Mouse (Mus musculus) megakaryocyte-erythroid progenitor cell, adult 5-6 weeks (primary cell): ENCODE results near the gene Plch2. TPM values are rescaled to one million over a fixed set of nuclear protein-coding genes. Genes with fewer than 3 reads are reported as not detected.

ENCODE experiments used
- ATAC-seq: replicated peaks from 2 replicates; pipeline ENCODE4 v1.8.0; 2016; ENCODE audit warnings: mild to moderate bottlenecking, inconsistent platforms; ENCODE audit not compliant: severe bottlenecking, poor library complexity, low FRiP score, low TSS enrichment
- total RNA-seq, 2 experiments: library from RNA; stranded (forward) in 1 of 2; stranded (reverse) in 1 of 2; fragments of 200-1000, 215-1000 nt in 1 of 2; fragments of >200 nt in 1 of 2; fragmentation: Nextera tagmentation in 1 of 2; gene quantifications; 2 replicates each; pipeline ENCODE4 v1.2.3; 2014 to 2017

Plch2 gene
- total RNA-seq, 2 experiments from 2014 or later = 0.33 TPM; not detected in 1

DNA sequence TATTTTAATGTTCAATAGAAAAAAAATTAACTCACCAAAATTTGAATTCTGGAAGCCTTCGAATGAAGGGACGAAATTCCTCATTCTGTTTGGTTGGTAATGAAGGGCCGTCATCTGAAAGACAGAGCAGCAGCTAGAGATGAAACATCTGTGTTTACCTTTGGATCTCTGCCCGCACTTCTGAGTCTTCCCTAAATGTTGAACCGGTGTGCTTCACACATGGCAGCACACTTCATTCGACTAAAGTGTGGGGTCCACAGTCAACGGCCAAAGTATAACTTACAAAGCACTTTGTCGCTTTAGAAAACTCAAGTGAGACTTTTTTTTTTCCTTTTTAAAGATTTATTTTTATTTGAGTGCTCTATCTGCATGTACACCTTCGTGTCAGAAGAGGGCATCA, 20.1 kb upstream of the Plch2 start:
- ATAC-seq = no peak

GRCm38 (mm10) chr4:155075813-155076212, 19.2 kb upstream of the Plch2 start:
- ATAC-seq = no peak

DNA sequence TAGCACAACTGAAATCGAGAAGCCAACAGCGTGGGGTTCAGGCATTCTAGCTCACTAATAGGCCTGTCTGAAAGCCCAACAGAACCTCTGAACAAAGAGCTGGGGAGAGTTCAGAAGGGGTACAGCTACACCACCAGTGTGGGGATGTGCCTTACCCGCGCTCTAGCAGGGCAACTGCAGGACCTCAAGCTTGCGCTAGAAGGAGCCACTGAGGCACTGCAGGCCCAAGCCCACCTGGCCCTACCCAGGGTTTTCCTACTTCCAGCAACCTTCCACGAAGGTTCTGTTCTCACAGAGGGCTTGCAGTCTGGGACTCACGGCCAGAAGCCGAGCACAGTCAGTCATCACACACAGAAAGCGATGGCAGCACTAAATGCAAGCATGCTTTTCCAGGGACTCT, 18.6 kb upstream of the Plch2 start:
- ATAC-seq = no peak

DNA sequence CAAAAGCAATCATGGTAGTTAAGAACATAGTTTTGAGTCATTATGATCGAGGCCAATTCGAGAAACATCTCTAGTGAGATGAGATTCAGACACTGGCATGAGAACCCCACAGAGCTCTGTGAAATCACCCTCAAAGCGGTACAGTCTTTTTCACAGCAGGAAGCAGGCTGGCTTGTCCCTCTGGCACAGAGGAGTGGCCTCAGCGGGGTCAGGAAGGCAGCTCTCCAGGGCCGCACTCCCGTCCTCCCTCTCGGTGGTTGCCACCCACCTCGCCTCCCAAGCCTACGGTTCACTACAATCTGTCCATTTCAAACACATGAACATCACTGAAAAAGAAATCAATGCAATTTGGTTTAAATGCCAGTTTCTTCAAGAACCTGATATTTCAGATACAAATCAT, 17.8 kb upstream of the Plch2 start:
- ATAC-seq = no peak

GRCm38 (mm10) chr4:155070921-155071320, 14.3 kb upstream of the Plch2 start:
- no peak for ATAC-seq

GRCm38 (mm10) chr4:155070199-155070598, 13.6 kb upstream of the Plch2 start:
- no peak for ATAC-seq

- no peak for ATAC-seq
These were observed 12.6 kb upstream of the Plch2 start for GRCm38 (mm10) chr4:155069191-155069590.

- no peak for ATAC-seq
These were observed 11.9 kb upstream of the Plch2 start for GRCm38 (mm10) chr4:155068357-155068972.

- peak; percentile 81 for ATAC-seq
These were observed 10.4 kb upstream of the Plch2 start, which contains the start of gene Pex10 for GRCm38 (mm10) chr4:155066834-155067522. Gene Pex10 (plus strand): TSS chr4:155067016.

DNA sequence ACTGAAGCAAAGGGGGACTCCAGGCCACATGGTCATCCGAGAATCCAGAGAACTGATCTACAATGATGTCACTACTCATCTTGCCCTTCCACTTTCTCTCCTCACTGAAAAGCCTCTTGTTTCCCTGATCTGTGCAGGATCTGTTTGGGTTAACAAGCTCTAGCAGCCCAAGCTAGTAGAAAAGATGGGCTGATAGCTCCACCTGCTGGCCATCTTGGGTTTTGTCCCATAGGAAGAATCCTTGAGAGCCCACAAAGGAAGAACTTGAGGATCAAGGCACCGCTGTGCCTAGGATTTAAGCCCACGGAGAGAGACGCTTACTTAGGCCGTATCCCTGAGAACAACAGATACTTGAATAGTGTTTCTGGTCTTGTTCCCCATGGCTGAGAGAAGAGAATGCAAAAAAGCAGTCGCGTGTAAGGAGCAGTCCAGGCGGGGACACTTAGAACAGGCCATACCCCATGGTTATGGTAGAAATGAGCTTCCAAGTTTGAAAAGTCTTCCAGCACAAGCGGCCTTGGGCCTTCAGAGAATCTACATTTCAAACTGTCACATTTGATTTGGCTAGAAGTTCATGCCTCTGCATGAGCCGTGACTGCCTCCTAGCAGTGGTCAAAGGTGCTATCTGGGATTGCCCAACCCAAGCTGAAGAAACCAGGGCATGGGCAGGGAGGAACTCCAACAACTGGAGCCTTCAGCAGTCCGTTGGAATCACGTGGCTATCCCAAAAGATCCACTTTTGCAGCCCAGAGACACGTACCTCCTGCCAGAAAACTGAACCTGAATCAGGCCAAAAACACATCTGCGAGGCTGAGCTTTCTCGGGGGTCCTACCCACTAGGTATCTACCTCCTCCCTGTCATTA, 9.6 kb upstream of the Plch2 start:
- peak; percentile 55 for ATAC-seq

GRCm38 (mm10) chr4:155064474-155064873, 7.9 kb upstream of the Plch2 start:
- ATAC-seq = no peak

DNA sequence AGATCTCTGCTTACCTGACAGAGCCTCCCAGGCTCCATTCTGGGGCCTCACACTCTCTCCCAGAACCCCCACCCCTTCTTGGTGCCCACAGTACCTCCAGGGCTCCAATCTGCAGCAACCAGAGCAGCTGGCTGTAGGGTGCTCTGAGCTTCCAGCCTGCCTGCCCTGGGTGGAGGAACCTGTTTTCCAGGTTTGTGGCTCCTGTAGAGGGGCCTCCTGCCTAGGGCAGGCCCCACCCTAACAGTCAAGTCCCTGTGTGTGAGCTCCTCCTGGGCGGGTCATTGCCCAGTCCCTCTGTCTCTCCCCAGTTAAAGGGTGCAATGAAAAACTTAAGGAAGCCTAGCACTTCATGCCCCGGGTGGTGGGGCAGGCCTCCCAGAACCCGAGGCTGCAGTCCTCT, 7.3 kb upstream of the Plch2 start:
- ATAC-seq = no peak

DNA sequence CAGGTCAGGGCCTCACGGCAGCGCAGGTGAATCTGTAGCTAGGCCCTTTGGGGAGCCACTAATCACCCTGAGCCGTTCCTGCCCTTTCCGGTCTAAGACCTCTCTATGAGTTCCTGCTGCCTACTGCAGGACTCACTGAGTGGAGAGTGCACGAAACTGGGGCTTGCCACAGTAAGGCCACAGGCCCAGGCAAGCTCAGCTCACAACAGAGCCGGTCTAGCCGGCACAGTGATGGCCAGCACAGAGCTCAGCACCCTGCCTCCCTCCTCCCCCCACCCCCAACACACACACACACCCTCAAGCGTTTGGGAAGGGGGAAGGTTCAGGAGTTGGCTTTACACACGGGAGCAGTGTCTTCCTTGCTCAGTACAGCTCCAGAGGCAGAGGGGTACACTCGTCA, 1.7 kb upstream of the Plch2 start:
- no peak for ATAC-seq

DNA sequence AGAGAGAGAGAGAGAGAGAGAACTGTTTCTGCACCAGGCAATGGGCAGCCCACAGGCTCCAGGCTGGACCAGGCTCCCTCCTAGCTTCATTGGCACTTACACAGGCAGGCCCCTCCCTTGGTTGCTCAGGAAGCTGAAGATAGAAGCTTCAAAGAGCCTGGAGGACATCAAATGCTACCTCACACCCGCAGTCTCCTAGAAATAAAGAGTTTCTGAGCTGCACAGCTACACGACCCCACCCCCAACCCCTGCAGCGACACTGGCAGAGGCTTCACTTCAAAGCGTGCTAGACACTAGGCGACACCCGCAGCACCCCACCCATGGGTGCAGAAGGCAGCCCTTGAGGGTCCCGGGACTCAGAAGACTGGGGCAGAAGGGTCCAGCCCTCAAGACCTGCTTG, 6.5 kb downstream of the Plch2 start:
- ATAC-seq = no peak

- no peak for ATAC-seq
These were observed 9.9 kb downstream of the Plch2 start for GRCm38 (mm10) chr4:155046636-155047035.

DNA sequence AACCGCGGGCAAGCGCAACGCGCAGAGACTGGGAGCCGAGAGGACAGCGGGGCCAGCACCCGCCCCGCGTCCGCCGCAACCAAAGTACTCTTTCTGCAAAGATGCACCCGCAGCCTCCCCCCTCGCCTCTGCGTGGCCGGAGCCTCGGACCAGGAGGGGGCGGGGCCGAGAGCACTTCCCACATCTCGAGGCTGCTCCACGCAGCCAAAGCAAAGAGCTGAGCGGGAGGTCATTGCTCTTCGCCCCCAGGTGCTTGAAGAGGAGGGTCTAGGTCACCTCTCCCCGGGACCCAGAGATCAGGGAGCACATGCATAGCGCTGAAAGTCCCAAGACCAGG, 13.3 kb downstream of the Plch2 start:
- ATAC-seq = no peak

DNA sequence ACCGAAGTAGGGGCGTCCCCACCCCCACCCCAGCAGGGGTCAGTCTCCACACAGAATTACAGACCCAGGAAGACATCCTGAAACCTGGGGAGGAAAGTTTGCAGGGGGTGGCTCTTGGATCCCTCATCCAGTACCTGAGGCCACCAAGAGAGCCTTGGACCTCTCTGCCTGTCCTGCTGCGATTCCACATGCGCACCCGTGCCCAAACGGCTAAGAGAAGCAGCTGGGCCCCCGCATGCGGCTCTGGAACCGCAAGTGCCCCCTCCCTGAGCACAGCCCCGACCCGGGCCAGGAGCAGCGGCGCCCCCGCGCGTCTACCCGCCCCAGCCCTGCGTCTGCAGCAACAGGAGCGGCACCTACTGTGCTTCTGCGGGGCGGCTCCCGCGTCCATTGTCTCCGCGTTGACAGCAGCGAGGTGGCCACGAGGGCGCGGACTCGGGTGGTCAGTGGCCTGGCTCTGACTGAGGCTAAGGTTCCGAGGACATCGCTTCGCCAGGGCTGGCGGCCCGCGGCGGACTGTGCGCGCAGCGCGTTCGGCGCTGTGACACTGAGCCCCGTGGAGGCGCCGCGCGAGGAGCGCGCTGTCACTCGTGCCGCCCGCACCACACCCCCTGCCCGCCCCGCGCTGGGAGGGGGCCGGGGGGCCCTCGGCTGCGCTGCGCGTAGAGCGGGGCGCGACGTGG, 13.8 kb downstream of the Plch2 start:
- ATAC-seq = no peak

GRCm38 (mm10) chr4:155040696-155041095, 15.9 kb downstream of the Plch2 start:
- ATAC-seq = no peak

- no peak for ATAC-seq
These were observed 16.4 kb downstream of the Plch2 start for GRCm38 (mm10) chr4:155040197-155040596.

- no peak for ATAC-seq
These were observed 21.8 kb downstream of the Plch2 start for GRCm38 (mm10) chr4:155034787-155035186.
